ENCODE assay signal across 38 mouse cellular contexts in the genomic region with DNA sequence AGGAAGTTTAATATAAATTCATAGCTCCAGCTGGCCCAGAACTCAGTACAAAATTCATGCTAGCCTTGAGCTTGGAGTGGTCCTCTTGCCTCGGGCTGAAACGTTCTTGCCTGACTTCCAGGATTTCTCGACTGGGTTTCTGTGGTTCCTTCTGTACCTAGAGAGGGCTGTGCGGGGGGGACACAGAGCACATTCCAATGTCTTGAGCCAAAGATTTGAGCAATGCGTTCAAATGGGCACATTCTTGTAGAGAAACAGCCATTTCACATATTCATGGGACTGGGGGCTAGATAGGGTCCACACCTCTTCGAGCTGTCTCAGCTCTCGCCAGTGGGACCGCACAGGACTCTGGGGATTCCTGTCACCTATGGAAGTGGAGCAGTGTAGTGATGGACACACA. TPM values are rescaled to one million over a fixed set of nuclear protein-coding genes. Genes with fewer than 3 reads are reported as not detected.
"Had no signal": no experiment of that assay in that cellular context is flagged by ENCODE, and none has a peak within 500 bp of the region (broad histone marks: within the 10 kb centered on the region; RNA-seq: fewer than 3 reads in every experiment).

No protein-coding gene starts in this region.

- H3K4me1 ChIP-seq: heart, embryonic 10.5 days; heart, embryonic 12.5 days; hindbrain, embryonic 10.5 days; hindbrain, embryonic 12.5 days; intestine, embryonic 15.5 days; limb, embryonic 10.5 days; limb, embryonic 12.5 days had no signal

- H3K9ac ChIP-seq: heart, embryonic 12.5 days; hindbrain, embryonic 12.5 days; hindbrain, embryonic 14.5 days; intestine, embryonic 15.5 days; limb, embryonic 12.5 days; liver, embryonic 12.5 days; liver, embryonic 14.5 days had no signal

- H3K4me2 ChIP-seq: heart, embryonic 12.5 days; hindbrain, embryonic 12.5 days; hindbrain, embryonic 14.5 days; intestine, embryonic 15.5 days; limb, embryonic 12.5 days; liver, embryonic 12.5 days had no signal

- ATAC-seq: hindbrain, embryonic 16.5 days; inflammation-experienced regulatory T-cells, adult 6 months; intestine, embryonic 15.5 days; intestine, postnatal 0 days; liver, embryonic 12.5 days had no signal

- H3K9me3 ChIP-seq: heart, embryonic 10.5 days; heart, embryonic 12.5 days; hindbrain, embryonic 10.5 days; hindbrain, embryonic 12.5 days; intestine, embryonic 15.5 days; limb, embryonic 10.5 days; limb, embryonic 12.5 days; liver, embryonic 12.5 days had no signal

- H3K27ac ChIP-seq: gastrocnemius, adult 2 months; heart, embryonic 10.5 days; hindbrain, embryonic 10.5 days; hindbrain, embryonic 12.5 days; hindbrain, embryonic 14.5 days; intestine, embryonic 15.5 days; layer of hippocampus, adult 2 months; left cerebral cortex, adult 2 months; limb, embryonic 10.5 days; limb, embryonic 12.5 days; liver, embryonic 12.5 days; liver, embryonic 14.5 days had no signal

- H3K4me3 ChIP-seq: gastrocnemius, adult 2 months; heart, embryonic 10.5 days; heart, embryonic 12.5 days; hindbrain, embryonic 10.5 days; hindbrain, embryonic 12.5 days; intestine, embryonic 15.5 days; layer of hippocampus, adult 2 months; left cerebral cortex, adult 2 months; limb, embryonic 10.5 days; limb, embryonic 12.5 days; liver, embryonic 12.5 days had no signal

- DNase-seq: gastrocnemius, adult 2 months; gastrocnemius, postnatal 10 days; gastrocnemius, postnatal 25 days; heart, adult 18-20 months; heart, postnatal 10 days; heart, postnatal 4 days; kidney, adult 18-20 months; kidney, adult 8-10 months; kidney, postnatal 10 days; kidney, postnatal 25 days; kidney, postnatal 4 days; liver had no signal

- H3K27me3 ChIP-seq: heart, embryonic 12.5 days; hindbrain, embryonic 12.5 days; intestine, embryonic 15.5 days; limb, embryonic 12.5 days; liver, embryonic 12.5 days had no signal

RNA-seq across cellular contexts. Expression of gene Apon, which starts 2.0 kb away (rescaled TPM):
- total RNA-seq: gastrocnemius, adult 2 months; gastrocnemius, postnatal 25 days; heart, adult 18-20 months; heart, adult 8-10 months; layer of hippocampus, adult 2 months; layer of hippocampus, postnatal 10 days; layer of hippocampus, postnatal 25 days; left cerebral cortex, adult 2 months; left cerebral cortex, postnatal 14 days; left cerebral cortex, postnatal 36 days had no signal
- polyA plus RNA-seq: heart, embryonic 14.5 days; heart, embryonic 16.5 days; intestine, postnatal 0 days had no signal

RNA-seq across cellular contexts. Expression of gene Apof, which starts 12.5 kb away (rescaled TPM):
- total RNA-seq: gastrocnemius, adult 2 months; gastrocnemius, postnatal 25 days; heart, adult 18-20 months; heart, adult 8-10 months; heart, postnatal 10 days; heart, postnatal 25 days; heart, postnatal 4 days; layer of hippocampus, adult 2 months; layer of hippocampus, postnatal 10 days; layer of hippocampus, postnatal 25 days; left cerebral cortex, adult 2 months; left cerebral cortex, postnatal 14 days; left cerebral cortex, postnatal 36 days had no signal
- polyA plus RNA-seq: heart, embryonic 14.5 days; hindbrain, embryonic 10.5 days; hindbrain, embryonic 12.5 days; hindbrain, embryonic 14.5 days; inflammation-experienced regulatory T-cells, adult 6 months; kidney, embryonic 14.5 days; limb, embryonic 10.5 days; limb, embryonic 12.5 days had no signal

RNA-seq across cellular contexts. Expression of gene Mip, which starts 30.3 kb away (rescaled TPM):
- total RNA-seq: gastrocnemius, adult 2 months; gastrocnemius, postnatal 10 days; gastrocnemius, postnatal 4 days; heart, adult 18-20 months; heart, adult 8-10 months; heart, postnatal 10 days; heart, postnatal 25 days; heart, postnatal 4 days; layer of hippocampus, adult 2 months; layer of hippocampus, postnatal 10 days; layer of hippocampus, postnatal 25 days; left cerebral cortex, adult 2 months; left cerebral cortex, postnatal 14 days; left cerebral cortex, postnatal 36 days had no signal
- polyA plus RNA-seq: heart, embryonic 10.5 days; heart, embryonic 12.5 days; heart, embryonic 14.5 days; heart, embryonic 16.5 days; hindbrain, embryonic 12.5 days; inflammation-experienced regulatory T-cells, adult 6 months; intestine, postnatal 0 days; kidney, embryonic 14.5 days; kidney, embryonic 16.5 days; liver, embryonic 12.5 days had no signal
